Mouse (Mus musculus) forelimb bud, embryonic 11.5 days (tissue): ENCODE results near the gene Bik.

Experiments
- DNase-seq: peaks from one replicate; pipeline ENCODE4 v3.0.0-alpha.2; 2012; ENCODE audit warnings: low read depth, low spot score

The Bik gene

DNA sequence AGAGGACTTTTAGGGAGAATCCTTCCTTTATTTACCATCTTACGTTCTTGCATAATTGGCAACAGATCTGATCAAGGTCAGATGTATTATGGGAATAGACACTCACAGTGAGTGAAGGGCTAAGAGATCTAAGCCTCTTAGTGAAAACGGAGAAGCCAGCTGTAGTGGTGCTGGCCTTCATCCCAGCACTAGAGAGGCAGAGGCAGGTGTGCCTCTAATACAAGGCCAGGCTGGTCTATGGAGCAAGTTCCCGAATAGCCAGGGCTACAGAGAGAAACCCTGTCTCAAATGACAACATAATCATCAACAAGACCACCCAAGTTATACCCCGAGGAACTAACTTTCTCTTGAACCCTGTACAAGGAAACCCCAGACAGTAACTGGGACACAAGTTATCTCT lies 56.3 kb downstream of the Bik start:
- DNase-seq: no peak

DNA sequence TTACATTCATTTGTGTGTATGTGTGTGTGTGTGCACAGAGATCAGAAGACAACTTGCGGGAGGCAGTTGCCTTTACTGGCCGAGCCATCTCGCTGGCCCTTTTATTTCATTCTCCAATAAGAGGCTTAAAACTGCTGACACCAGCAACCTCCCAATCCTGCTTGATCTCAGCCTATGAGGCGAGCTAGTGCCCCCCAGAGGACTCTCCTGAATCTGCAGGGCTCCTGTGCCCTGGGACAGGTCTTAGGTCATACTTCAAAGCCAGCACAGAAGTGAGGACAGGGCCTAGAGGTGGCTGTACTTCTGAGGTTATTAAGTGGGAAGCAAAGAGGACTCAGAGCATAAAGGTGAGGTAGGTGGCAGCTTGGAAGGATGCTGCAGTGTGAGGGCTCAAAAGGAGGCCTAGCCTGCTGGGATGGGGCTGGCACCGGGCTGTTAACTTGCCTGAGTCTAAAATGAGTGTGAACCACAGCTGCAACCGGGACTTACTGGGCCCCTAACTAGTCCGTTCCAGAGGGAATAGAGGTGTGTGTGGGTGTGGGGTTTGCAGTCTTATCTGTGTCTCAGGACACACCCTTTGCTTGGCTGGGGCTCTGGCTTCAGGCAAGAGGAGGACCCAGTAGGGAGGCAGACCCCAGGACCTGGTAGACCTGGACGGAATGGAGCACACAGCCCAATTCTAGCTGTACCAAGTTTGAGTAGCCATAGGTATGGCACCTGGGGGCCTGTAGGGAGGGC lies 56.9 kb downstream of the Bik start:
- no peak for DNase-seq

DNA sequence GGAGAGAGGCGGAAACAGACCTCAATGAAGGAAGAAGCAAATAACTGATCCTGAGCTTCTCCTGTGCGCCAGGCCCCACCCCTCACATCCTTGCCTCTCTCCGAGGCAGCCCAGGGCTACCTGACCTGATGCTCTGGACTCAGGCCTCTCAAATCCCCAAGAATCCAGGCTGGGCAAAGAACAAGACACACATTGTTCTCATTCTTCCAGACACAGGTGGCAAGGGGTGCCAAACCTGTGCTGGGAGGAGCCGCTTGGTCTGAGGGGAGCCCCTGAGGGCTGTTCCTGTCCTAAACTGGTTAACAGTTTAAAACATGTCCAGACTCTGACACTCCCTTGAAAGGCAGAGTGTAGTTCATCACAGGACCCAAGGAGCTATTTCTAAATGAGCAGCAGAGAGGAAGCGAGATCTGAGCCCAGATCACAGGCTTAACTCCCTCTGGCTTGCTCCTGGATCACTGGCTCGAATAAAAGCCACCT lies 58.1 kb downstream of the Bik start:
- no peak for DNase-seq

DNA sequence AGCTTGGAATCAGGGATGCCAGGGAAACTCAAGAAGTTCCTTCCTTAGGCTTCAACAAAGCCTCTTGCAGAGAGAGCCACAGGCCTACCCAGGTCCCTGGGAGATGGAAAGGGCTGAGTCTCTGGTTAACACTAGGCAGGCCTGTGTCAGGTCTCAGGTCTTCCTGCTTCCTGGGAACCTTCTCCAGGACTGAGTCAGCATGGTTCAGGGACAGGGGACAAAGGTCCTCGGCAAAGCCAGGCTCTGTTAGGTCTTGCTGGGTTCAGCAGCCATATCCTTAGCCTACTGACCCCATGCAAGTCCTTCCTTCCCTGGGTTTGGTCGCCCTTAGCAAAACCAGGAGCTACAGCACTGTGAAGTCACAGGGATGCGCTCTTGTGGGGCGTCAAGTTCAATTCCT lies 64.2 kb downstream of the Bik start:
- no peak for DNase-seq

DNA sequence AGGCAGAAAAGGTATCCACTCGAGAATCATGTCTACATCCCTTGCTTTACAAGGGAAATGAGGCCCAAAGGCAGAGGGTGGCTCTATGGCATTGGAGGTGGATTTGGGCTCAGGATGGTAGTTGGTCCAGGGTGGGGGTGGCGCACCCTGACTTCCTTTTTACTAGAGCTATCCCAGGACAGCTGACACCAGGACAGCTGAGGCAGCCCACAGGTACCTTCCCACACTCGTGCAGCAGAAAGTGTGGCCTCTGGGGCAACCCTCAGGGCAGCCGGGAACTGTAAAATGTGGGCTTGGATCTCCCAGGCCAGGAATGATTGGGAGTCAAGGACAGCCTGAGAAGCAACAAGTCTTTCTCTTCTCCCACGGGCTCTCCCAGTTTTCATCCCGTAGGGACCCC lies 65.1 kb downstream of the Bik start:
- DNase-seq: no peak

DNA sequence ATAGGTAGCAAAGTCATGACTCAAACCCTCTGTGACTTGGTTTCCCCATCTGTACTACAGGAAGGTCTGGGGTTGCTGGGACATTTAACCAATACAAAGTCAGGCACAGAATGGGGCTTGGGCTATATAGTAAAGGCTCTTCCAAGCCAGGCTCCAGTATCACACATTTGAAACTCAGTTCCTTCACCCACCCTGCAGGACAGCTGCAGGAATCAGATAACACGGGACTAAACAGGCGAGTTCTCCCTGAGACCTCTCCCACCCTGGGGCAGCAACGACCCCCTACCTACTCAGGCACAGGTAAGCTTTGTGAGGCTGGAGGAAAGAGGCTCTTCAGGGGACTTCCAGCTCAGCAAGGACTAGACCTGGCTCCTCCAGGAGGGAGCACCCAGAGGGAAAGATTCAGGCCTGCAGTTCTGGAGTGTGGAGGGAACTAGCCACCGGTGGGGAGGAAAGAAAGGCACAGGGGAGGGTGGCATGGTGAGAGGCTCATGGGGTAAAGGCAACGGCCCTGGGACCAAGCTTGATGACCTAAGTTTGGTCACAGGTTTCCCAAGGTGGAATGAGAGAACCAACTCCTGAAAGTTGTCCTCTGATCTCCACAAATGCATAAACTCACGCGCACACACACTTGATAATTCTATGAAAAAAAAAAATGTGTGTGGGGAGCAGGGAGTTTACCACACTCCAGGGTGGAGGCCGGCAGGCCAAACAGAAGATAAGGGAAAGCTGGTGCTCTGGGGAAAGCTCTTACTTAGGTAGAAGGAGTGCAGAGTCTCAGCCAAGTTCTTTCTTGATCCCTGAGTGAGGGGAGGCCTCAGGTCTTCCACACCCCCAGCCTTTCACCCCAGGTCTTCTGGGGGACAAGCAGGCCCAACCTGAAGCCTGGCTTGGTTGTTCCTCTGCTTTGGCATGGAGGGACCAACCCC lies 65.9 kb downstream of the Bik start:
- no peak for DNase-seq

DNA sequence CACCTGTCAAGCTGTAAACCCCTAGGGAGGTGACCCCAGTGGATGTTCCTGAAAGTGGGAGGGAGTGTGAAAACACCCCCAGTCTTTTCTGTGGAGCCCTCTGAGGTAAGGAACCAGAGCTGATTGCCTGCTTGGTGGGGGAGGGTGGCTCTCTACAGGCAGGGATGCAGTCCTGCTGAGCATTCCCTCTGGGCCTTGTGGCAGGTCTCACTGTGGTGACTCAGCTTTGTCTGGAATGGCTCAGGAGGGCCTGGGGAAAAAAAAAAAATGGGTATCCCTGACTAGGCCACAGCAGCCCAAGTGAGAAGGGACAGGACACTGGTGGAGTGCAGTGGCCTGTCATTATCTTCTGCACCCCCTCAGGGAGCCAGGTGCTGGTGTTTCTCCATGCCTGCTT lies 66.5 kb downstream of the Bik start:
- DNase-seq: no peak

DNA sequence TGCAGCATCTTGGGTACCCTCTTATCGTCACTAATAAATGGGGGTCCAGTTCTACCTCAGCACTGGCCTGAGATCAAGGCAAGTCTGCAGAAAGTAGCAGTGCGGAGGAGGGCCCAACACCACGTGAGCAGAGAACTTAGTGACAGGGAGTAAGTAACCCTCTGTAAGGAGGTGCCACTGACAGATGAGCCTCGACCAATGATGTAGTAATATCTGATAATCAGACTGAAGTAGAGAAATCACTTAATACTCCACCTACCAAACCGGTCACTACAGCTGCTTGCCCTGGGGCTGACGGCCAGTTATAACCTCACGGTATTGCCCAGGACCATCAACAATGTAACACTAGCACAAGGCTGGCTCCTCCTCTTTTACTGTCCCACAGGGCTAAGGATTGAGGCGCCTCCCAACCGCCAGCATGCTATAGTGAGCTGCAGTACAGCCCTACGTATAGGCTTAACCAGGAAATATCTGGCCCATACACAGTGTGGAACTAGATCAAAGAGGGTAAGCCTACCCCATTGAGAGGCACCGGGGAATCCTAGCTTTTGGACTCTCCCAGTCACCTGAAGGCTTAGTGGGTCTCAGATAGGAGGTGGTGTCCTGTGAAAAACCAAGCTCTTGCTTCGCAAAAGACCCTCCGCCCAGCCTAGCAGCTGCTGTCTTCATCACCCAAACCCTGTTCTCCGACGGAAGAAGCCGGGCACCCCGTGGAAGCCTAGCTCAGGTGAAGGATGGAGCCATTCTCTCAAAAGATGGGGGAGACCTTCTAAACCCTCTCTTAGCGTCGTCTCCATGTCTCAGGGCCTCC lies 67.2 kb downstream of the Bik start:
- DNase-seq: no peak
